Mouse (Mus musculus) spleen, adult 10 weeks (tissue): Measurements from ENCODE around the gene Foxc1. TPM values are rescaled to one million over a fixed set of nuclear protein-coding genes. Genes with fewer than 3 reads are reported as not detected.

Experiments used
- polyA plus RNA-seq: library from polyadenylated mRNA; stranded (reverse); fragments of 350-450 nt; fragmentation: Illumina TruSeq; extraction: RNeasy Lipid Tissue Mini Kit (QIAGEN cat#74804); gene quantifications from one replicate; pipeline ENCODE4 v1.2.3, GENCODE M21; 2015; ENCODE audit warnings: low replicate concordance; ENCODE audit not compliant: insufficient read depth

The Foxc1 gene
- 0.21 TPM for polyA plus RNA-seq

DNA sequence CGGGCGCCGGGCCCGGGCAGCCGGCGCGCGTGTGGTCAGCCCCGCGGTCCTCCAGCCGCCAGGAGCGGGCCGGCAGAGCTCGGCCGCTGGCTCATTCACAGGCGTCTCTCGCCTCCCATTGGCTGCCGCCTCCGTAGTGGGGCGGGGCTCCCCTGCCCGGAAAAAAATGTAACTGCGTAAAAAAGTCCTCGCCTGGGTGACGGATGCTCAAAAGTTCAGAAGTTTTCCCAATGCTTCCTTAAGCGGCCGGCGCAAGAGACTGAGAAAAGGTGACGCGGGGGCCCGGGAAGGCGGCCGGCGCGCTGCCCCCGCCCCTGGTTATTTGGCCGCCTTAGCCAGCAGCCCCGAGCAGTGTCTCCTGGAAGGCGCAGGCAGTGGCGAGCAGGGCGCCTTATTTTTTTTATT, at the start of gene Foxc1:
Foxc1 (plus strand) TSS at position 206 of the 405 bp plus-strand sequence.

Other genes with a start within 250 kb of the Foxc1 start
- gene A530084C06Rik, start 247.3 kb upstream of the Foxc1 start, polyA plus RNA-seq, result not detected
- gene Foxf2, start 180.8 kb upstream of the Foxc1 start, polyA plus RNA-seq, result not detected